Mouse (Mus musculus) stomach, embryonic 14.5 days (tissue): Measurements from ENCODE around the gene Fam216b. TPM values are rescaled to one million over a fixed set of nuclear protein-coding genes. Genes with fewer than 3 reads are reported as not detected.

Experiments used
- ATAC-seq: fragments of 200-750 bp; cut with Nextera tagmentation; 2 replicates; pipeline ENCODE4 v1.8.0; 2017; ENCODE audit warnings: low read depth, moderate TSS enrichment; ENCODE audit not compliant: insufficient number of reproducible peaks, insufficient read depth, low FRiP score
- H3K27ac ChIP-seq: fragments of 300-500 bp; sonication (generic); 2 replicates; pipeline ENCODE4 v1.5.1; 2014; ENCODE audit warnings: mild to moderate bottlenecking, low read length, moderate library complexity, mixed read lengths
- H3K27me3 ChIP-seq: fragments of 300-500 bp; sonication (generic); 2 replicates; pipeline ENCODE4 v1.6.1; 2014; ENCODE audit warnings: low read length, control low read depth, mixed read lengths; ENCODE audit not compliant: control insufficient read depth, insufficient read depth
- H3K36me3 ChIP-seq: fragments of 300-500 bp; sonication (generic); 2 replicates; pipeline ENCODE4 v1.6.1; 2014; ENCODE audit warnings: mild to moderate bottlenecking, control low read depth, low read length, moderate library complexity, mixed read lengths; ENCODE audit not compliant: control insufficient read depth, insufficient read depth
- H3K4me1 ChIP-seq: fragments of 300-500 bp; sonication (generic); 2 replicates; pipeline ENCODE4 v1.6.1; 2014; ENCODE audit warnings: low read length, control low read depth, mixed read lengths; ENCODE audit not compliant: control insufficient read depth, insufficient read depth
- H3K4me2 ChIP-seq: fragments of 300-500 bp; sonication (generic); replicated peaks from 2 replicates; pipeline ENCODE4 v1.6.1; 2014; ENCODE audit warnings: low read depth, low read length, control low read depth
- H3K4me3 ChIP-seq: fragments of 300-500 bp; sonication (generic); 2 replicates; pipeline ENCODE4 v1.5.1; 2014; ENCODE audit warnings: low read depth, low read length, control low read depth
- H3K9ac ChIP-seq: fragments of 300-500 bp; sonication (generic); replicated peaks from 2 replicates; pipeline ENCODE4 v1.6.1; 2014; ENCODE audit warnings: low read depth, mild to moderate bottlenecking, control low read depth, low read length, moderate library complexity, mixed read lengths
- H3K9me3 ChIP-seq: fragments of 300-500 bp; sonication (generic); 2 replicates; pipeline ENCODE4 v1.6.1; 2016; ENCODE audit warnings: low read depth, low read length, control low read depth; ENCODE audit not compliant: control insufficient read depth
- WGBS: fragments of 180-500 bp; shearing (Covaris S2); extraction: QIAGEN DNeasy Blood & Tissue Kit; methylation state at CpG from one replicate; pipeline ENCODE4 v1.1.7; 2014; 5-methylcytosine and 5-hydroxymethylcytosine counted together
- polyA plus RNA-seq: library from polyadenylated mRNA; unstranded; fragments of >200 nt; fragmentation: Nextera tagmentation; extraction: Ambion mirVana; gene quantifications from 2 replicates; pipeline ENCODE4 v1.2.1, GENCODE M21; 2014

Fam216b gene
- polyA plus RNA-seq, 1 experiment from 2014 or later, result not detected

DNA sequence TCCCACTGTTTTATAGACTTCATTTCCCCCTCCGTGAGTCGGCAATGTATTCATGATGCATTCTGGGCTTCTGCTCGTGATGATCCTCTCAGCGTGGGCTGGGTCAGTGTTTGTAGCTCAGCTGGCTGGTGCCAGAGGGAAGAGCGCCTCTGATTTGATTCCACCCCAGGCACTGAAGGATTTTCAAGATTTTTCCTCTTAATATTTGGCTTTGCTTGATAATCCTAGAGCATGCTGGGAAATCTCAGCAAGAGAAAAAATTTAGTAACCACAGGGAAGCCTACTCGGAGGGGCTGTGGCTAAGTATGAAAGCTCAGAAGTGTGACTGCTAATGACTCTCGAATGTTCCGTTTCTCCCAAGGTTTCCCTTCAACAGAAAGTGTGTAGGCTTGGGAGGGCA is 49.9 kb downstream of the Fam216b start:
- 68% methylated on average over 8 of the region's 8 CpGs for WGBS

More for the DNA sequence above, 49.9 kb downstream of the Fam216b start:
- no peaks in the 10 kb centered on the region for H3K4me1 ChIP-seq
- H3K36me3 ChIP-seq, result no peaks in the 10 kb centered on the region
- no peak overlapping the region for H3K4me2 ChIP-seq
- no peak overlapping the region for H3K27ac ChIP-seq
- ATAC-seq, result no peak
- no peaks in the 10 kb centered on the region for H3K27me3 ChIP-seq
- H3K9ac ChIP-seq, result no peak overlapping the region
- H3K4me3 ChIP-seq, result no peak overlapping the region
- no peaks in the 10 kb centered on the region for H3K9me3 ChIP-seq

Other genes with a start within 250 kb of the Fam216b start
- gene Dnajc15, start 213.9 kb downstream of the Fam216b start, polyA plus RNA-seq, result 96.3 and 98.1 TPM in 2 replicates
- gene Epsti1, start 184.8 kb downstream of the Fam216b start, polyA plus RNA-seq, result 0.93 and 0.98 TPM in 2 replicates
- 0.25 TPM in 1 of 2 replicates, not detected in the other for gene Tnfsf11, start 219.0 kb upstream of the Fam216b start, polyA plus RNA-seq